Mouse (Mus musculus) MEL (cell line): ENCODE data around the gene Dusp5. TPM values are rescaled to one million over a fixed set of nuclear protein-coding genes. Genes with fewer than 3 reads are reported as not detected.

Experiments
- DNase-seq: peaks from one replicate; pipeline ENCODE4 v3.0.0; 2011; ENCODE audit warnings: low read depth, low spot score
- H3K27ac ChIP-seq: 2 replicates; pipeline ENCODE4 v1.5.1; 2012; ENCODE audit warnings: low read depth, mild to moderate bottlenecking, control low read depth, low read length, moderate library complexity; ENCODE audit not compliant: control insufficient read depth
- H3K27me3 ChIP-seq, 2 experiments: fragments of 150-350 bp in 1 of 2; sonication (generic) in 1 of 2; 2 replicates each; pipeline ENCODE4 v1.6.1; 2012; ENCODE audit warnings: low read length in 2 of 2, mild to moderate bottlenecking in 2 of 2, improper control_type of control experiment in 1 of 2, moderate library complexity in 1 of 2; ENCODE audit not compliant: insufficient read depth in 2 of 2, control insufficient read depth in 1 of 2
- H3K36me3 ChIP-seq, 2 experiments: 2 replicates each; pipeline ENCODE4 v1.6.1; 2012 to 2014; ENCODE audit warnings: low read length in 2 of 2, improper control_type of control experiment in 1 of 2, inconsistent platforms in 1 of 2, mild to moderate bottlenecking in 1 of 2; ENCODE audit not compliant: insufficient read depth in 2 of 2, control insufficient read depth in 1 of 2
- H3K4me1 ChIP-seq, 2 experiments: fragments of 150-350 bp in 1 of 2; sonication (generic) in 1 of 2; 2 replicates each; pipeline ENCODE4 v1.6.1; 2012; ENCODE audit warnings: low read length in 2 of 2, improper control_type of control experiment in 1 of 2, mild to moderate bottlenecking in 1 of 2; ENCODE audit not compliant: insufficient read depth in 2 of 2, control insufficient read depth in 1 of 2
- H3K4me3 ChIP-seq, 2 experiments: fragments of 150-350 bp in 1 of 2; sonication (generic) in 1 of 2; 2 replicates each; pipeline ENCODE4 v1.5.1; 2012; ENCODE audit warnings: low read depth in 2 of 2, low read length in 2 of 2, mild to moderate bottlenecking in 2 of 2, moderate library complexity in 2 of 2, control low read depth in 1 of 2, improper control_type of control experiment in 1 of 2; ENCODE audit not compliant: control insufficient read depth in 1 of 2, insufficient read depth in 1 of 2
- H3K79me2 ChIP-seq: 2 replicates; pipeline ENCODE4 v1.6.1; 2012; ENCODE audit warnings: mild to moderate bottlenecking, low read length, moderate library complexity; ENCODE audit not compliant: control insufficient read depth, poor library complexity, insufficient read depth
- H3K9ac ChIP-seq: 2 replicates; pipeline ENCODE4 v1.6.1; 2012; ENCODE audit warnings: low read depth, mild to moderate bottlenecking, control low read depth, low read length, moderate library complexity; ENCODE audit not compliant: control insufficient read depth, poor library complexity, severe bottlenecking
- H3K9me3 ChIP-seq: fragments of 150-350 bp; sonication (generic); replicated peaks from 2 replicates; pipeline ENCODE4 v1.6.1; 2012; ENCODE audit warnings: mild to moderate bottlenecking, low read length, improper control_type of control experiment, moderate library complexity; ENCODE audit not compliant: insufficient read depth
- EP300 ChIP-seq, 2 experiments: IDR thresholded peaks; 2 replicates each; pipeline ENCODE4 v1.6.1; 2011; ENCODE audit warnings: improper control_type of control experiment in 2 of 2, low read length in 2 of 2, low read depth in 1 of 2, mild to moderate bottlenecking in 1 of 2
- GABPA ChIP-seq: IDR thresholded peaks from 2 replicates; pipeline ENCODE4 v1.6.1; 2012; ENCODE audit warnings: low read depth, mild to moderate bottlenecking, inconsistent platforms, low read length, improper control_type of control experiment, moderate library complexity
- GATA1 ChIP-seq: IDR thresholded peaks from 2 replicates; pipeline ENCODE4 v1.6.1; 2011; ENCODE audit warnings: low read depth, low read length, improper control_type of control experiment
- JUND ChIP-seq: IDR thresholded peaks from 2 replicates; pipeline ENCODE4 v1.6.1; 2011; ENCODE audit warnings: low read depth, mild to moderate bottlenecking, improper control_type of control experiment, low read length
- MAFK ChIP-seq: IDR thresholded peaks from 2 replicates; pipeline ENCODE4 v1.6.1; 2011; ENCODE audit warnings: low read depth, mild to moderate bottlenecking, low read length, improper control_type of control experiment, borderline replicate concordance
- MAX ChIP-seq: IDR thresholded peaks from 2 replicates; pipeline ENCODE4 v1.6.1; 2011; ENCODE audit warnings: low read length, improper control_type of control experiment
- MAZ ChIP-seq: IDR thresholded peaks from 2 replicates; pipeline ENCODE4 v1.6.1; 2012; ENCODE audit warnings: low read depth, mild to moderate bottlenecking, inconsistent platforms, low read length, improper control_type of control experiment
- MEF2A ChIP-seq: IDR thresholded peaks from 2 replicates; pipeline ENCODE4 v1.6.1; 2014; ENCODE audit warnings: low read depth, mild to moderate bottlenecking, inconsistent platforms, low read length, improper control_type of control experiment; ENCODE audit not compliant: poor library complexity, insufficient replicate concordance, severe bottlenecking; ENCODE audit errors: extremely low read depth
- MXI1 ChIP-seq: IDR thresholded peaks from 2 replicates; pipeline ENCODE4 v1.6.1; 2011; ENCODE audit warnings: mild to moderate bottlenecking, low read depth, low read length, improper control_type of control experiment
- MYB ChIP-seq: IDR thresholded peaks from 2 replicates; pipeline ENCODE4 v1.6.1; 2011; ENCODE audit warnings: mild to moderate bottlenecking, low read depth, low read length, improper control_type of control experiment
- POLR2A ChIP-seq, 2 experiments: IDR thresholded peaks; 2 replicates each; pipeline ENCODE4 v1.6.1; 2011 to 2012; ENCODE audit warnings: low read length in 2 of 2, mild to moderate bottlenecking in 2 of 2, control low read depth in 1 of 2, improper control_type of control experiment in 1 of 2, low read depth in 1 of 2, moderate library complexity in 1 of 2; ENCODE audit not compliant: control insufficient read depth in 1 of 2, insufficient read depth in 1 of 2, poor library complexity in 1 of 2
- POLR2AphosphoS2 ChIP-seq: IDR thresholded peaks from 2 replicates; pipeline ENCODE4 v1.6.1; 2011; ENCODE audit warnings: low read length, improper control_type of control experiment
- RAD21 ChIP-seq: IDR thresholded peaks from 2 replicates; pipeline ENCODE4 v1.6.1; 2011; ENCODE audit warnings: mild to moderate bottlenecking, low read depth, low read length, improper control_type of control experiment
- SMC3 ChIP-seq: IDR thresholded peaks from 2 replicates; pipeline ENCODE4 v1.6.1; 2011; ENCODE audit warnings: low read depth, low read length, improper control_type of control experiment
- TAL1 ChIP-seq: IDR thresholded peaks from 2 replicates; pipeline ENCODE4 v1.6.1; 2012; ENCODE audit warnings: mild to moderate bottlenecking, inconsistent platforms, low read length, moderate library complexity, mixed read lengths
- TBP ChIP-seq: IDR thresholded peaks from 2 replicates; pipeline ENCODE4 v1.8.0; 2011; ENCODE audit warnings: low read depth, low read length, improper control_type of control experiment
- TCF12 ChIP-seq: IDR thresholded peaks from 2 replicates; pipeline ENCODE4 v1.6.1; 2014; ENCODE audit warnings: low read depth, mild to moderate bottlenecking, inconsistent platforms, low read length, improper control_type of control experiment, moderate library complexity
- UBTF ChIP-seq: IDR thresholded peaks from 2 replicates; pipeline ENCODE4 v1.6.1; 2012; ENCODE audit warnings: low read depth, mild to moderate bottlenecking, inconsistent platforms, low read length, improper control_type of control experiment, moderate library complexity, borderline replicate concordance; ENCODE audit not compliant: insufficient read depth
- ZC3H11A ChIP-seq: IDR thresholded peaks from 2 replicates; pipeline ENCODE4 v1.6.1; 2012; ENCODE audit warnings: low read depth, mild to moderate bottlenecking, inconsistent platforms, low read length, improper control_type of control experiment
- ZKSCAN1 ChIP-seq: IDR thresholded peaks from 2 replicates; pipeline ENCODE4 v1.6.1; 2012; ENCODE audit warnings: low read depth, mild to moderate bottlenecking, inconsistent platforms, low read length, improper control_type of control experiment, moderate library complexity
- ZMIZ1 ChIP-seq: IDR thresholded peaks from 2 replicates; pipeline ENCODE4 v1.6.1; 2012; ENCODE audit warnings: low read depth, mild to moderate bottlenecking, inconsistent platforms, low read length, improper control_type of control experiment, moderate library complexity
- ZNF384 ChIP-seq: IDR thresholded peaks from 2 replicates; pipeline ENCODE4 v1.6.1; 2012; ENCODE audit warnings: low read depth, mild to moderate bottlenecking, inconsistent platforms, low read length, improper control_type of control experiment
- polyA plus RNA-seq, 2 experiments: library from polyadenylated mRNA; stranded (reverse) in 1 of 2; unstranded in 1 of 2; fragments of >175 nt in 1 of 2; fragments of >200 nt in 1 of 2; gene quantifications; 2 replicates each; pipeline versions ENCODE4 v1.2.1 to v1.2.4; 2012; ENCODE audit warnings: low replicate concordance in 2 of 2, low read depth in 1 of 2; ENCODE audit not compliant: insufficient read length in 2 of 2, insufficient read depth in 1 of 2, missing spikeins in 1 of 2
- total RNA-seq: library from RNA; depleted of rRNA; stranded (reverse); fragments of 300-350 nt; gene quantifications from 2 replicates; pipeline ENCODE4 v1.2.3, GENCODE M21; 2012

The Dusp5 gene
- total and polyA plus RNA-seq, 3 experiments: 7.6 to 13.8 TPM; not detected in 1

DNA sequence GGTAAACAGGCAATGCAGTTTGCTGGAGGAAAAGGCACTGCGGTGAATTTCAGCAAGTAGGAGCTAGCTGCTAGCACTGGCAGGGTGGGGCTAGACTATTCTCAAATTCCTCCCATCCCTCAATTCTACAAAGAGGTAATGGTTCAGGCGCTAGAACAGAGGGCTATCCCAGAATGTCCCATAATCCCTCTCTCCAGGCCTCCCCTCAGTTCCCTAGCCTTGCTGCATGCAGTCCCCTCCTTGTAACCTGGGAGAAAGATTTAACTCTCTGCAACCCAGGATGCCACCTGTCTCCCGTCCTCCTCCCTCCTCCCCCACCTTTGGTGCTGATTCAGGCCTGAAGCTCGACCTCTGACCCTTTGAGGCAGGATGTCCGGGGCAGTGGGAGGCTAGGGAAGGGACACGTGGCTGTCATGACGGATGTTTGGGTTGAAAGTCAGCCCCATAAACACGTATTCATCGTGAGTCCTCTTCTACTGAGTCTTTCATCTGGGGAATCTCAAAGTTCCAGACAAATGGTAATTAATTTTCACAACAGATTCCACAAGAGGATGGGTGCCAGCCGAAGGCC lies 23.4 kb downstream of the Dusp5 start:
- TF ChIP-seq ZMIZ1 (no peak), MXI1 (no peak), TAL1 (no peak), ZC3H11A (no peak)
- Histone ChIP-seq H3K27me3 (no peaks in the 10 kb centered on the region), H3K79me2 (no peaks in the 10 kb centered on the region), H3K9ac (no peak overlapping the region), H3K4me1 (no peaks in the 10 kb centered on the region), H3K4me3 (no peak overlapping the region), H3K36me3 (no peaks in the 10 kb centered on the region), H3K9me3 (no peaks in the 10 kb centered on the region), H3K27ac (no peak overlapping the region)
- DNase-seq: no peak

GRCm38 (mm10) chr19:53552795-53553194 lies 23.9 kb downstream of the Dusp5 start:
- no peak overlapping the region for H3K9ac ChIP-seq
- no peak for TF ChIP-seq EP300 (IDR thresholded peaks at IDR 0.05; ENCODE audit: low read depth in 1 of 2, low read length in 2 of 2)
- no peak; the same call in 1 of the 2 replicates for TF ChIP-seq MAFK
- no peak for TF ChIP-seq RAD21
- no peak for TF ChIP-seq GABPA
- no peak for TF ChIP-seq UBTF
- TF ChIP-seq MXI1: no peak
- TF ChIP-seq MAX: no peak
- TF ChIP-seq POLR2AphosphoS2: no peak
- no peak for TF ChIP-seq TCF12
- no peak for TF ChIP-seq MAZ
- TF ChIP-seq ZKSCAN1: no peak
- no peak for TF ChIP-seq GATA1
- TF ChIP-seq MYB: no peak
- TF ChIP-seq JUND: no peak
- TF ChIP-seq TBP: no peak
- TF ChIP-seq SMC3: no peak
- no peak for TF ChIP-seq MEF2A
- no peak for TF ChIP-seq ZNF384
- TF ChIP-seq POLR2A (IDR thresholded peaks at IDR 0.05; ENCODE audit: control insufficient read depth in 1 of 2, insufficient read depth in 1 of 2, low read depth in 1 of 2, low read length in 2 of 2, poor library complexity in 1 of 2): no peak

More at GRCm38 (mm10) chr19:53552795-53553194, 23.9 kb downstream of the Dusp5 start:
- Histone ChIP-seq H3K27me3 (no peaks in the 10 kb centered on the region), H3K27ac (no peak overlapping the region), H3K9me3 (no peaks in the 10 kb centered on the region), H3K79me2 (no peaks in the 10 kb centered on the region), H3K36me3 (no peaks in the 10 kb centered on the region), H3K4me1 (no peaks in the 10 kb centered on the region), H3K4me3 (no peak overlapping the region)
- DNase-seq: no peak
